Mouse (Mus musculus): Measurements from ENCODE around the gene Per2. TPM values are rescaled to one million over a fixed set of nuclear protein-coding genes. Genes with fewer than 3 reads are reported as not detected.
A peak's percentile ranks its signal among the peaks of the same experiment; 100 is the strongest.

Per2 gene
- total and polyA plus RNA-seq, 2 experiments from 2014 or later: 3.8 to 10.5 TPM

DNA sequence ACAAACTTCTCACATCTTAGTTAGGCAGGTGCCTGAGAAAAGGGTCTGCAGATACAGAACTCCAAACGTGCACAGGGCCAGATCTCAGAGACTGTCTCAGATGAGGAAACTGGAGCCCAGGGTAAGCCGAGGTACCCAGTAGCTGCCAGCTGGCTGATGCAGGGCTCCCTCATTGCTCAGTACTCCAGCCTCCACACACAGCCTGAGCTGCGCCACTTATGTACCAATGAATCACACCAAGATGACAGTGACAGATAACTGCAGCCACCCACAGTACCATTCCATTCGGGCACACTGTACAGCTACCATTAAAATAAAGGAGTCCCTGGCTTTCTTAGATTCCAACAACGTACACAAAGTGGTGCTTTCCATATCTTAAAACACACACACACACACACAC is 1.4 kb downstream of the Per2 start:
- 71% methylated on average over 5 of the region's 5 CpGs for WGBS
- peak overlapping the region; percentile 77 for H3K4me3 ChIP-seq (ENCODE audit: low read depth, low read length)
- H3K36me3 ChIP-seq (ENCODE audit: insufficient read depth, low read length): no peaks in the 10 kb centered on the region
- no peak overlapping the region for H3K27ac ChIP-seq (ENCODE audit: low read depth, low read length)
- 0 out of 2 replicates have a peak overlapping the region, but pooled peaks have one; percentile 74 for H3K9ac ChIP-seq (replicated peaks; ENCODE audit: low read length, poor library complexity, severe bottlenecking)
- no peak for TF ChIP-seq CTCF (IDR thresholded peaks at IDR 0.05)
- H3K9me3 ChIP-seq (ENCODE audit: low read length): no peaks in the 10 kb centered on the region
- ATAC-seq (ENCODE audit: low FRiP score) (no peak), DNase-seq (ENCODE audit: low spot score) (peak; percentile 17)
- H3K4me2 ChIP-seq (ENCODE audit: low read depth, low read length, poor library complexity, severe bottlenecking): peak overlapping the region; percentile 80
- H3K27me3 ChIP-seq (ENCODE audit: insufficient read depth, low read length): no peaks in the 10 kb centered on the region
- peaks cover 14% of the 10 kb centered on the region; the same call in 1 of the 2 replicates for H3K4me1 ChIP-seq (ENCODE audit: insufficient read depth, low read length)

DNA sequence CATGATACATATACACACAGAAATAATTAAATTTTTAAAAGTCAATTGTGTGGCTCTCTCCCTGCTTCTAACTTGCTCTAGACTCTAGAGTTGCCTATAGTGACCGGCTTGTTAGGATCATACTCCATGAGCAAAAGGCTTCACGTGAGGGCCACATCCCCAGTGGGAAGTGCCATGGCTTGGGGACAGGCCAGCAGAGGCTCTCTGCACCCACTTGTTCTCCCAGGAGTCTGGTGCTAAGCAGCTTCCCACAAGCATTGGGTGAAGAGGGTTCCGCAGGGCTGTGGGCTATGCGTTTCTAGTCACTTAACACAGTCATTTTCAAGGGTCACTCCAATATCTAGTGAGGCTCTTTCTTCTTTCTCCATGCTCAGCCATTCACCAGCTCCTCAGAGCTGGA is 2.0 kb downstream of the Per2 start:
- H3K27ac ChIP-seq (ENCODE audit: low read depth, low read length): no peak overlapping the region
- H3K4me1 ChIP-seq (ENCODE audit: insufficient read depth, low read length): peaks cover 14% of the 10 kb centered on the region; the same call in 1 of the 2 replicates
- H3K9ac ChIP-seq (replicated peaks; ENCODE audit: low read length, poor library complexity, severe bottlenecking): no peak overlapping the region
- DNase-seq (ENCODE audit: low spot score) (no peak), ATAC-seq (ENCODE audit: low FRiP score) (no peak)
- H3K36me3 ChIP-seq (ENCODE audit: insufficient read depth, low read length): no peaks in the 10 kb centered on the region
- no peaks in the 10 kb centered on the region for H3K9me3 ChIP-seq (ENCODE audit: low read length)
- H3K4me2 ChIP-seq (ENCODE audit: low read depth, low read length, poor library complexity, severe bottlenecking): 0 out of 2 replicates have a peak overlapping the region, but pooled peaks have one; percentile 80
- H3K4me3 ChIP-seq (ENCODE audit: low read depth, low read length): no peak overlapping the region
- no peak for TF ChIP-seq CTCF (IDR thresholded peaks at IDR 0.05)
- 91% methylated on average over 4 of the region's 4 CpGs for WGBS
- no peaks in the 10 kb centered on the region for H3K27me3 ChIP-seq (ENCODE audit: insufficient read depth, low read length)

DNA sequence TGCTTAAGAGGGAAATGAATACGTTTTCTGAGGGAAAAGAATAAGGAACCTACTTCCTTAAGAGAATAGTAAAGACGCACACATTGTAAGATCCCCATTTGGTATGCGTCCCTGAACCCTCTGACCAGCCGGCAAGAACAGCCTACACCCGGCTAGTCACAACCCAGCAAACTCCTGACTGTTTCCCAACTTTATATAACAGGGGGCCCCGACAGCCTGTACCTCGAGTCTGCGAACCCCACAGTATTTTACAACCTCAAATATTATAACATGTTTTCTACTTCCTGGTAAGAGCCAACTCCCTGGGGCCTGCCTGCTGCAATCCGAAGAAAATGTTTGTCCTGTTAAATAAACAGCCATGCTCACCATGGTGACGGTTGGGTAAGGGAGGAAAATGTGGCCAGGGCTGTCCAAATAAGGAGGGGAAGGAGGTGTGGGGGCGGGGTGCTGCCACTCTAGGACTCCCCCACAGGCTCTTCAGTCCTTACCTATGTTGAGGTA is 2.8 kb downstream of the Per2 start:
- Histone ChIP-seq H3K9ac (replicated peaks; ENCODE audit: low read length, poor library complexity, severe bottlenecking) (0 out of 2 replicates have a peak overlapping the region, but pooled peaks have one; percentile 14), H3K4me3 (ENCODE audit: low read depth, low read length) (no peak overlapping the region), H3K4me1 (ENCODE audit: insufficient read depth, low read length) (peaks cover 14% of the 10 kb centered on the region; the same call in 1 of the 2 replicates), H3K9me3 (ENCODE audit: low read length) (no peaks in the 10 kb centered on the region), H3K4me2 (ENCODE audit: low read depth, low read length, poor library complexity, severe bottlenecking) (peak overlapping the region; percentile 33), H3K36me3 (ENCODE audit: insufficient read depth, low read length) (no peaks in the 10 kb centered on the region), H3K27me3 (ENCODE audit: insufficient read depth, low read length) (no peaks in the 10 kb centered on the region), H3K27ac (ENCODE audit: low read depth, low read length) (peak overlapping the region; percentile 43; the same call in 1 of the 2 replicates)
- ATAC-seq (ENCODE audit: low FRiP score): no peak
- WGBS: 23% methylated on average over 11 of the region's 11 CpGs
- peak; percentile 70 for DNase-seq (ENCODE audit: low spot score)
- no peak for TF ChIP-seq CTCF (IDR thresholded peaks at IDR 0.05)

DNA sequence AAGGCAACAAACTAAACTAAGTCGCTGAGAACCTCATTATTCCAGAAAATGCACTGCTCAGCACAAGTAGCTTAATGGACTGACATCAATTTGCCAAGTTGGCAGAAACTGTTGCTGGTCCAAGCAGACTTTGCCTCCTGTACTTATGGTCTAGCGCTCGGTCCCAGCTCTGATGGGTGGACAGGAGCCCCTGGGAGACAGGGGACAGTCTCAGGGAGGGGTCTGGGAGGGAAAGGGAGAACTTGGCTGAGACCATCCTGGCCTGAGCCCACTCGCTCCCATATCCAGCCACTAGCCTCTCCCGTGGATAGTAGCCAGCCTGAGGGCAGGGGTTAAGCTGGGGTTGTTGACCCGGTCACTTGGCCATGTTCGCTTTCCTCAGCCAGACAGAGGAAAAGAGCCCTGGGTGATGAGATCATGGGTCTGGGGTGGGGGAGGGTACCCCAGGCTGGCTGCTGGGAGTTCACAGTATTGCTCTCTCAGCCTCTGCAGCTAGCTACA is 3.4 kb downstream of the Per2 start:
- Histone ChIP-seq H3K9ac (replicated peaks; ENCODE audit: low read length, poor library complexity, severe bottlenecking) (0 out of 2 replicates have a peak overlapping the region, but pooled peaks have one; percentile 14), H3K4me1 (ENCODE audit: insufficient read depth, low read length) (peaks cover 14% of the 10 kb centered on the region; the same call in 1 of the 2 replicates), H3K27me3 (ENCODE audit: insufficient read depth, low read length) (no peaks in the 10 kb centered on the region), H3K9me3 (ENCODE audit: low read length) (no peaks in the 10 kb centered on the region), H3K4me3 (ENCODE audit: low read depth, low read length) (no peak overlapping the region), H3K27ac (ENCODE audit: low read depth, low read length) (peak overlapping the region; percentile 43; the same call in 1 of the 2 replicates), H3K4me2 (ENCODE audit: low read depth, low read length, poor library complexity, severe bottlenecking) (peak overlapping the region; percentile 33), H3K36me3 (ENCODE audit: insufficient read depth, low read length) (peaks cover under 1% of the 10 kb centered on the region; the same call in 1 of the 2 replicates)
- WGBS: 41% methylated on average over 7 of the region's 7 CpGs
- DNase-seq (ENCODE audit: low spot score): peak; percentile 46
- ATAC-seq (ENCODE audit: low FRiP score): no peak
- TF ChIP-seq CTCF (IDR thresholded peaks at IDR 0.05): no peak

DNA sequence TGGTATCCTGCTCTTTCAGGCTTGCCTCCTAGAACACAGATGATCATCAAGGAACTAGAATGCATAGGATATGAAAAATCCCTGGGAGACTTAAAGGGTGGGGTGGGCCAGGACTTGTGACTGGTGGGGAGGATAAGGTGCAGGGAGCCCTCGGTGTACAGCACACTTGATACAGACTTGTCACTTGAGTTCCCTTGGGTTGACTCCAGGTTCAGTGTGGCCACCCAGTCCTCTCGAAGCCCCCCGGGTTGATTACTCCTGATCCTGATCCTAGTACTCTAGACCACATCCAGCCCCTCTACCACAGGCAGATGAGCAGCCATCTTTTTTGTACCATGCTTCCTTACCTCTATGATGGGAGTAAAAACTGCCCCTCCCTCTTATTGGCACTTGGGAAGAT is 4.2 kb downstream of the Per2 start:
- Histone ChIP-seq H3K4me3 (ENCODE audit: low read depth, low read length) (no peak overlapping the region), H3K9ac (replicated peaks; ENCODE audit: low read length, poor library complexity, severe bottlenecking) (no peak overlapping the region), H3K27me3 (ENCODE audit: insufficient read depth, low read length) (no peaks in the 10 kb centered on the region), H3K9me3 (ENCODE audit: low read length) (no peaks in the 10 kb centered on the region), H3K4me2 (ENCODE audit: low read depth, low read length, poor library complexity, severe bottlenecking) (no peak overlapping the region), H3K4me1 (ENCODE audit: insufficient read depth, low read length) (peaks cover 11% of the 10 kb centered on the region; the same call in 1 of the 2 replicates), H3K27ac (ENCODE audit: low read depth, low read length) (no peak overlapping the region), H3K36me3 (ENCODE audit: insufficient read depth, low read length) (peaks cover 8% of the 10 kb centered on the region; the same call in 1 of the 2 replicates)
- TF ChIP-seq CTCF (IDR thresholded peaks at IDR 0.05): no peak
- no peak for DNase-seq (ENCODE audit: low spot score)
- WGBS: 89% methylated on average over 3 of the region's 3 CpGs
- no peak for ATAC-seq (ENCODE audit: low FRiP score)

DNA sequence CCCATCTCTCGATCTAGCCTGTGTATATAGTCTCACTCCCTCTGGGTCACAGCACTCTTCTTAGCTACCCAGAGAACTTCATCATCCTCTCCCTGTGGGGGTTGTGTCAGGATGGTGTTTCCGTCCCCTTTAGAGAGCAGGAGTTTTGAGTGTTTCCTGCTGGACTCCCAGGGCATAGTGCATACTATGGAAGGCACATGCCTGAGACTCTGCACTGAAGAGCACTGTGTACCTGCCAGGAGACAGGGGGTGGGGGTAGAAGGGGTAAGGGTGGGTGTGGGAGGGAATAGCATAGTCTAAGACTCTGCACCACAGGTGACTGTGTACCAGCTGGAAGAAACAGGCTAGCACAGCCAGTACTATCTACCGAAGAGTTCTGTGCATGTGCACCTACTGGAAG is 4.8 kb downstream of the Per2 start:
- ATAC-seq (ENCODE audit: low FRiP score): no peak
- WGBS: 87% methylated on average over 3 of the region's 3 CpGs
- no peak overlapping the region for H3K4me2 ChIP-seq (ENCODE audit: low read depth, low read length, poor library complexity, severe bottlenecking)

More for the DNA sequence above, 4.8 kb downstream of the Per2 start:
- no peak for DNase-seq (ENCODE audit: low spot score)
- peaks cover 13% of the 10 kb centered on the region for H3K36me3 ChIP-seq (ENCODE audit: insufficient read depth, low read length)
- H3K9ac ChIP-seq (replicated peaks; ENCODE audit: low read length, poor library complexity, severe bottlenecking): no peak overlapping the region
- no peak for TF ChIP-seq CTCF (IDR thresholded peaks at IDR 0.05)
- H3K27me3 ChIP-seq (ENCODE audit: insufficient read depth, low read length): no peaks in the 10 kb centered on the region
- no peak overlapping the region for H3K4me3 ChIP-seq (ENCODE audit: low read depth, low read length)
- peaks cover 10% of the 10 kb centered on the region; the same call in 1 of the 2 replicates for H3K4me1 ChIP-seq (ENCODE audit: insufficient read depth, low read length)
- no peaks in the 10 kb centered on the region for H3K9me3 ChIP-seq (ENCODE audit: low read length)
- no peak overlapping the region for H3K27ac ChIP-seq (ENCODE audit: low read depth, low read length)
